Mouse (Mus musculus): ENCODE measurements around the gene Stac. TPM values are rescaled to one million over a fixed set of nuclear protein-coding genes. Genes with fewer than 3 reads are reported as not detected.

Stac gene
- polyA plus RNA-seq, 1 experiment from 2014 or later = 0.72 TPM

DNA sequence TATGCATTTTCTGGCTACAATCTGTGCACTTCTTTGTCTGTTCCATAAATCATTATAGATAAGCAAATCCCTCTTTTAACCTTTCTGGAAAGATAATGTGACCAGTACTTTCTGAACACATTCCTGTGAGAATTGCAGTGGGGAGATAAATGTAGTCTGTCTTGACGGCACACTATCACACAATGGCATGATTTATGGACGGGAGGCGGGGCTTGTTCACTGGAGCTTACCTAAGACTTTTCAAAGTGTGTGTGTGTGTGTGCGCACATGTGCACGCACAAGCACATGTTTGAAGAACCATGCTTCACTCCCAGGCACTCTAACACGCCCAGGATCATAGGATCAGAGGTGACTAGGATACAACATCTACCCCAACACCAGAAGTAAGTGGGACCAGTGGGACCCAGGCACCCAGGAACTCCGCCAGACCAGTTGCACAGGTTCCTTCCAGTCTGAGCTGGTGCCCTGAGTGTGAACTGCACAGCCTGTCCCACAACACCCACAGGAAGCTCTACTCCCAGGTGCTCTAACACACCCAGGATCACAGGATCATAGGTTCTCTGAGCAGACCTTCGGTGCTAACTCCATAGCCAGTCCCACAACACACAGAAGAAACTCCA, 154.6 kb downstream of the Stac start:
- ATAC-seq (ENCODE audit: insufficient number of reproducible peaks, insufficient read depth, low FRiP score, low read depth) = no peak

DNA sequence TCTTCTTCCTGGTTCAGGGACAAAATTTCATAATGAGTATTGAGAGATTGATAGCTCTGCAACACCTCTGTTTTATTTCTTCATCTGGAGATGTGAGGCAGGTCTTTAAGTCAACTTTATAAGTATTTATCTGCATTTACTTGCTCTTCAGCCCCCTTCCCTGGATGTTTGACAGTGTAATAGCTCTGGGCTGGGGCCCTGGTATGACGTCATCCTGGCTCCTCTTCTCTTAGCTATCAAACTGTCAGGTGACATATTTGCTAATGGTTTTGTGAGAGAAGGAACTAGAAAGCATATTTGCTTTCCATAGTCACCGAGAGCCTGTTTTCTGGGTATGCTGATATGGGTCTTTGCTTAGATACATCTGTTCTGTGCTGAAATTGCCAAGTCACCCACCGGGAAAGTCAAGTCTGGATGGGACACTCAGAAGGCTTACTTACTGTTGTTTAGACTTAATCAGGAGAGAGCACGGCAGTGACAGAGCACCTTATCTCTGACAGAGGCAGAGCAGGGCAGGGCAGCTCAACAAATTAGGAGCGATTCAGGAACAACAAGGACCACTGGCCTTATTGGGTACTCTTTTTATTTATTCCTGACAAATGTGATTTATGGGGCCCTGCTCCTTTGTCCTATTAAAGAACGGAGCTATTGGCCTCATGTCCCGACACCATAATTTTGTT, 155.3 kb downstream of the Stac start:
- Histone ChIP-seq H3K36me3 (ENCODE audit: control insufficient read depth, insufficient read depth, low read length) (no peaks in the 10 kb centered on the region), H3K27me3 (ENCODE audit: control insufficient read depth, insufficient read depth, low read length) (no peaks in the 10 kb centered on the region), H3K9me3 (ENCODE audit: control insufficient read depth, low read length) (no peaks in the 10 kb centered on the region), H3K27ac (replicated peaks in 1 of 2; ENCODE audit: control insufficient read depth in 1 of 2, insufficient read depth in 1 of 2, low read depth in 2 of 2, low read length in 2 of 2) (no peak overlapping the region), H3K4me3 (ENCODE audit: control insufficient read depth in 1 of 2, insufficient read depth in 1 of 2, low read depth in 1 of 2, low read length in 2 of 2) (no peak overlapping the region), H3K9ac (ENCODE audit: low read length) (no peak overlapping the region), H3K4me1 (ENCODE audit: control insufficient read depth in 2 of 2, insufficient read depth in 2 of 2, low read length in 2 of 2) (0 out of 4 replicates have a peak, but pooled peaks cover 0 to 5% of the 10 kb centered on the region in 2 experiments), H3K4me2 (ENCODE audit: low read length) (no peak overlapping the region)
- ATAC-seq (ENCODE audit: insufficient number of reproducible peaks, insufficient read depth, low FRiP score, low read depth) = no peak
- WGBS = 35% methylated on average over 7 of the region's 7 CpGs

More for the DNA sequence above, 154.6 kb downstream of the Stac start:
- 75% methylated on average over 8 of the region's 8 CpGs for WGBS
- no peak overlapping the region for H3K27ac ChIP-seq (replicated peaks in 1 of 2; ENCODE audit: control insufficient read depth in 1 of 2, insufficient read depth in 1 of 2, low read depth in 2 of 2, low read length in 2 of 2)
- H3K4me3 ChIP-seq (ENCODE audit: control insufficient read depth in 1 of 2, insufficient read depth in 1 of 2, low read depth in 1 of 2, low read length in 2 of 2) = no peak overlapping the region
- no peaks in the 10 kb centered on the region for H3K9me3 ChIP-seq (ENCODE audit: control insufficient read depth, low read length)
- H3K36me3 ChIP-seq (ENCODE audit: control insufficient read depth, insufficient read depth, low read length) = no peaks in the 10 kb centered on the region
- no peaks in the 10 kb centered on the region for H3K27me3 ChIP-seq (ENCODE audit: control insufficient read depth, insufficient read depth, low read length)
- H3K4me1 ChIP-seq (ENCODE audit: control insufficient read depth in 2 of 2, insufficient read depth in 2 of 2, low read length in 2 of 2) = 0 out of 4 replicates have a peak, but pooled peaks cover 0 to 5% of the 10 kb centered on the region in 2 experiments
- H3K9ac ChIP-seq (ENCODE audit: low read length) = no peak overlapping the region
- H3K4me2 ChIP-seq (ENCODE audit: low read length) = no peak overlapping the region

DNA sequence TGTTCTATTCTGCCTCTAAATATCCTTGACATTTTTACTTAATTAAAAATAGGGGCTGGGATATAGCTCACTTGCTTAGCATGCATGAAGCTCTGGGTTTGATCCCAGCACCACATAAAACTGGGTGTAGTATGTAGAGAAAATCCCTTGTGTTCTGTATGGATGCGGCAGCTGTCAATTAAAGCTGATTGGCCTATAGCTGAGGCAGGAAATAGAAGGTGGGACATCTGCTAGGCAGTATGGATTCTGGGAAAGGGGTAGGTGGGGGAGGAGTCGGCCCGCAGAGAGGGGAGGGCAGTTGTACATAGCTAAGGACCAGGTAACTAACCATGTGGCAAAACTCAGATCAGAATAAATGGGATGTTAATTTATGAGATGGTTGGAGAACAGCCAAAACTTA, 166.3 kb downstream of the Stac start:
- WGBS = 91% methylated on average over 3 of the region's 3 CpGs
- no peaks in the 10 kb centered on the region for H3K4me1 ChIP-seq (ENCODE audit: control insufficient read depth in 2 of 2, insufficient read depth in 2 of 2, low read length in 2 of 2)
- H3K27me3 ChIP-seq (ENCODE audit: control insufficient read depth, insufficient read depth, low read length) = no peaks in the 10 kb centered on the region
- no peak overlapping the region for H3K4me2 ChIP-seq (ENCODE audit: low read length)
- no peaks in the 10 kb centered on the region for H3K9me3 ChIP-seq (ENCODE audit: control insufficient read depth, low read length)
- no peaks in the 10 kb centered on the region for H3K36me3 ChIP-seq (ENCODE audit: control insufficient read depth, insufficient read depth, low read length)
- H3K9ac ChIP-seq (ENCODE audit: low read length) = no peak overlapping the region
- no peak overlapping the region for H3K4me3 ChIP-seq (ENCODE audit: control insufficient read depth in 1 of 2, insufficient read depth in 1 of 2, low read depth in 1 of 2, low read length in 2 of 2)
- no peak for ATAC-seq (ENCODE audit: insufficient number of reproducible peaks, insufficient read depth, low FRiP score, low read depth)
- no peak overlapping the region for H3K27ac ChIP-seq (replicated peaks in 1 of 2; ENCODE audit: control insufficient read depth in 1 of 2, insufficient read depth in 1 of 2, low read depth in 2 of 2, low read length in 2 of 2)

DNA sequence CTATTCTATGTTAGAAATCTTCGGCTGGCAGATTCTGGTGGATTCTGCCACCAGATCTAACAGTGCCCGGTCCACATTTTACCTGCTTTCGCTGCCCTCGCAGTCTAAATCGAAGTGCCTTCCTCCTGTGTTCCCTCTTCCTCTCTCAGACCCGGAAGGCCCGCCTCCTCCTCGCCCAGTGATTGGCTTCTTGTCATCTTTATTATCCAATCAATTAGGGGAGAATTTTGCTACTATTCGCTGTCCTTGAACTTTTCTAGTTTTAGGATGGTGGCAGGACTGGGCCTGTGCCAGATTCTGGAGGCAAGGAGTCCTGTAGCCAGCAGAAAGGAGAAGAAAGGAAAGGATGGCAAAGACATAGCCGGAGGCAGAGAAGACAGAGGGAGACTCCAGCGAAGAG, 167.0 kb downstream of the Stac start:
- Histone ChIP-seq H3K27ac (replicated peaks in 1 of 2; ENCODE audit: control insufficient read depth in 1 of 2, insufficient read depth in 1 of 2, low read depth in 2 of 2, low read length in 2 of 2) (no peak overlapping the region), H3K36me3 (ENCODE audit: control insufficient read depth, insufficient read depth, low read length) (no peaks in the 10 kb centered on the region), H3K4me1 (ENCODE audit: control insufficient read depth in 2 of 2, insufficient read depth in 2 of 2, low read length in 2 of 2) (no peaks in the 10 kb centered on the region), H3K27me3 (ENCODE audit: control insufficient read depth, insufficient read depth, low read length) (no peaks in the 10 kb centered on the region), H3K9me3 (ENCODE audit: control insufficient read depth, low read length) (no peaks in the 10 kb centered on the region), H3K4me2 (ENCODE audit: low read length) (no peak overlapping the region), H3K9ac (ENCODE audit: low read length) (no peak overlapping the region), H3K4me3 (ENCODE audit: control insufficient read depth in 1 of 2, insufficient read depth in 1 of 2, low read depth in 1 of 2, low read length in 2 of 2) (no peak overlapping the region)
- WGBS = 90% methylated on average over 11 of the region's 11 CpGs
- no peak for ATAC-seq (ENCODE audit: insufficient number of reproducible peaks, insufficient read depth, low FRiP score, low read depth)

DNA sequence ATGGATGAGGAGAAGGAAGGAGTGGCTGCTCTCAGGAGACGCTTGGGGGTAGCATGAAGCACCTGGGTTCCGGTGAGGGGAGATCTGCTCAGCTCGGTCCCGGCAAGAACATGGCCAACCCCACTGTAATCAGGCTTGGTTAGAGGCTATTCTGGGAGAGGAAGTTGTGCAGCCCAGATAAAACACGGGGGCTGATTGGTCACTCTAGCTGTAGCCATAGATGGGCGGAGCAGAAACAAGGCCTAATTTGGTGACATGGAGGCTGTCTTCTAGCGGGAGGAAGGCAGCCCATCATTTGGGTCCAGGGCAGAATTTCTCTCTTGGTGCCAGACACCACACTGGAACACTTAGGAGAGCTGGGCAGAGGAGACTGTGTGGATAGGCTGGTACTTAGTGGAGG, 167.9 kb downstream of the Stac start:
- no peak overlapping the region for H3K4me2 ChIP-seq (ENCODE audit: low read length)
- H3K36me3 ChIP-seq (ENCODE audit: control insufficient read depth, insufficient read depth, low read length) = no peaks in the 10 kb centered on the region
- H3K4me1 ChIP-seq (ENCODE audit: control insufficient read depth in 2 of 2, insufficient read depth in 2 of 2, low read length in 2 of 2) = no peaks in the 10 kb centered on the region
- H3K9me3 ChIP-seq (ENCODE audit: control insufficient read depth, low read length) = no peaks in the 10 kb centered on the region
- no peak overlapping the region for H3K27ac ChIP-seq (replicated peaks in 1 of 2; ENCODE audit: control insufficient read depth in 1 of 2, insufficient read depth in 1 of 2, low read depth in 2 of 2, low read length in 2 of 2)
- H3K4me3 ChIP-seq (ENCODE audit: control insufficient read depth in 1 of 2, insufficient read depth in 1 of 2, low read depth in 1 of 2, low read length in 2 of 2) = no peak overlapping the region
- ATAC-seq (ENCODE audit: insufficient number of reproducible peaks, insufficient read depth, low FRiP score, low read depth) = no peak
- no peaks in the 10 kb centered on the region for H3K27me3 ChIP-seq (ENCODE audit: control insufficient read depth, insufficient read depth, low read length)
- 67% methylated on average over 7 of the region's 7 CpGs for WGBS
- no peak overlapping the region for H3K9ac ChIP-seq (ENCODE audit: low read length)

DNA sequence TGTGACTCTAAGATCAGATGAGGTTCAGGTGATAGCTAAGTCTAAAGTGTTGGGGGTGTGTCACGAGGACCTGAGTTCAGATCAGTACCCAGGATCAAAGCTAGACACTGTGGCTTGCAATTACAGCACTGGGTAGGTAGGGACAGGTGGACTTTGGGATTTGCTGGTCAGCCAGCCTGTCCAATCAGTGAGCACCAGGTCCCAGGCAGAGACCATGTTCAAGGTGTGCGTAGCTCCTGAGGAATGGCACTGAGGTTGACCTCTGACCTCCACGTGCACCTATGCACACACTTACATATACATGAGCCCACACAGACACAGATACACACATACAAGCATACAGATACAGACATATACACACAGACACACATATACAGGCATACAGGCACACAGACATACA, 174.6 kb downstream of the Stac start:
- Histone ChIP-seq H3K27me3 (ENCODE audit: control insufficient read depth, insufficient read depth, low read length) (no peaks in the 10 kb centered on the region), H3K9me3 (ENCODE audit: control insufficient read depth, low read length) (no peaks in the 10 kb centered on the region), H3K4me1 (ENCODE audit: control insufficient read depth in 2 of 2, insufficient read depth in 2 of 2, low read length in 2 of 2) (no peaks in the 10 kb centered on the region), H3K4me3 (ENCODE audit: control insufficient read depth in 1 of 2, insufficient read depth in 1 of 2, low read depth in 1 of 2, low read length in 2 of 2) (no peak overlapping the region), H3K9ac (ENCODE audit: low read length) (no peak overlapping the region), H3K27ac (replicated peaks in 1 of 2; ENCODE audit: control insufficient read depth in 1 of 2, insufficient read depth in 1 of 2, low read depth in 2 of 2, low read length in 2 of 2) (no peak overlapping the region), H3K4me2 (ENCODE audit: low read length) (no peak overlapping the region), H3K36me3 (ENCODE audit: control insufficient read depth, insufficient read depth, low read length) (no peaks in the 10 kb centered on the region)
- no peak for ATAC-seq (ENCODE audit: insufficient number of reproducible peaks, insufficient read depth, low FRiP score, low read depth)
- WGBS = 76% methylated on average over 3 of the region's 3 CpGs

DNA sequence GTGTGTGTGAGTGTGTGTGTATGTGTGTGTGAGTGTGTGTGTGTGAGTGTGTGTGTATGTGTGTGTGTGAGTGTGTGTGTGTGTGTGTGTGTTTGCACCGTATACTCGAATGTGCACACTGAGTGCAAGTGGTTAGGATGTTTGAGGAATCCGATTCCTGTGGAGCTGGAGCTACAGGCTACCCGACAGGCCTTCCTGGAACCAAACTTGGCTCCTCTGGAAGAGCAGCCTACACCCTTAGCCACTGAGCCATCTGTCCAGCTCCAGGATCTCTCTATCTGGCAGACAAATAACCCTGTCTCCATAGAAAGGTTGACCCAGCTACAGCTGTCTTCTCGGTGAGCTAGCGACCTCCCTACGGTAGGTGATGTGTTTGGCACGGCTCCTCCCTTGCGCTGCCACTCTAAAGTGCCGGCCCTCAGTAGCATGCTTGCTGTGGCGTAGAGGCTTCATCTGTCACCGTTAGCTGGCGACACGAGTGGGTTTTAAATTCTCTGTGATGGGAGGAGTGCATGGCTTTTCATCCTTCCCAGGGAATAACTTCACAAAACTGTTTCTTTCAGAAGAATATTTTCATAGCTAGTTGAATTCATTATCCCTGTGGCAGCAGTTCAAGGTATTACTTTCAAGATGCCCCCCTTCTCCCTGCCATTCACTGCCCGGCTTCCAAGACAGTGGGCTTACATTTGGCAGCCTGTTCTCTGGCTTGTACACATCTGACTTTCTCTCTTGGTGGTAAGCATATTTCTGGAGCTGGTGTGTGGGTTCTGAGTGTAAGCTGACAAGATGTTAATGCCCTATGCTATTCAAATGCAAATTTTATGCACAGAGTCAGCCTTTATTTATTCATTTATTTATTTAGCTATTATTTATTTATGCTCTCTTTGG, 175.3 kb downstream of the Stac start:
- no peaks in the 10 kb centered on the region for H3K36me3 ChIP-seq (ENCODE audit: control insufficient read depth, insufficient read depth, low read length)
- no peaks in the 10 kb centered on the region for H3K4me1 ChIP-seq (ENCODE audit: control insufficient read depth in 2 of 2, insufficient read depth in 2 of 2, low read length in 2 of 2)
- WGBS = 68% methylated on average over 15 of the region's 15 CpGs
- no peaks in the 10 kb centered on the region for H3K27me3 ChIP-seq (ENCODE audit: control insufficient read depth, insufficient read depth, low read length)
- H3K9me3 ChIP-seq (ENCODE audit: control insufficient read depth, low read length) = no peaks in the 10 kb centered on the region
- no peak overlapping the region for H3K4me2 ChIP-seq (ENCODE audit: low read length)
- no peak overlapping the region for H3K27ac ChIP-seq (replicated peaks in 1 of 2; ENCODE audit: control insufficient read depth in 1 of 2, insufficient read depth in 1 of 2, low read depth in 2 of 2, low read length in 2 of 2)
- ATAC-seq (ENCODE audit: insufficient number of reproducible peaks, insufficient read depth, low FRiP score, low read depth) = no peak
- no peak overlapping the region for H3K9ac ChIP-seq (ENCODE audit: low read length)
- no peak overlapping the region for H3K4me3 ChIP-seq (ENCODE audit: control insufficient read depth in 1 of 2, insufficient read depth in 1 of 2, low read depth in 1 of 2, low read length in 2 of 2)

Measured in heart, embryonic 14.5 days (tissue).